Mouse (Mus musculus): ENCODE data around the gene Prdm5. TPM values are rescaled to one million over a fixed set of nuclear protein-coding genes. Genes with fewer than 3 reads are reported as not detected.

The Prdm5 gene
- total RNA-seq (2015), result 0.98 and 3.5 TPM in 2 replicates
- 1.1 and 2.0 TPM in 2 replicates for total RNA-seq (2017)

DNA sequence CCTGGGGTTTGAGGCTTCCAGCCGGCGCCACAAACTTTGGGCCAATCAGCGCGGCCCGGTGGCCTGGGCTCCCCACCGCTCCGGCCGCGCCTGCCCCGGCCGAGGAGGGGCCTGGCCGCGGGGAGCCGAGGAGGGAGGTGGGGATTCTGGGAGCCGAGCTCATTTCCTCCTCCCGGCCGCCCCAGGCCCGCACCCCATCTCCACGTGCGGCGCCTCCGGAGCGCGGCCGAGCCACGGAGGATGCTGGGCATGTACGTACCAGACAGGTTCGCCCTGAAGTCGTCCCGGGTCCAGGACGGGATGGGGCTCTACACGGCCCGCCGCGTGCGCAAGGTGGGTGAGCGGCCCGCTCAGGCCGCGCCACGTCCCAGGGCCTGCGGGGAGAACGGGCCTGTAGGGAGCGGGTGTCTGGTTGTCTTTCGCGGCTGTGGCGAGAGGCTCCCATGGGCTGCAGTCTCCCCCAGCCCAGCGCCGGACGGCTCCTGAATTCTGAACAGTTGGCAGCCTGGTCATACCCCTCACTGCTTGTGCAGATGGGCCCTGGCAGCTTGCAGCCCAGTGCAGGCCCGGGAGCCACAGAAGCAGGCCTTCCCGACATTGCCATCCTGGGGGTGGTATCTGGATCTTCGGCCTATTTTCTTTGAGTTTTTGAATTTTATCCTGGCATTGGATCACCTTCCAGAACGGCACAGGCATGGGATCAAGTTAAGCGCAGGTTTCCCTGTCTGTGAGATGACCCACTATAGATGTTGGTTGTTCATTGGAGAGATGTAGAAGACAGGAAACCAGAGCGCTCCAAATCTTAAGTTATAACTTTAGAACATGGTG is at the start of gene Prdm5:
TSS of gene Prdm5 (plus strand) at position 128 of the 828 bp plus-strand sequence.
- peak; percentile 51 for ATAC-seq (ENCODE audit: poor library complexity, severe bottlenecking)

- no peak for ATAC-seq (ENCODE audit: poor library complexity, severe bottlenecking)
Measured at GRCm38 (mm10) chr6:65739442-65739841, 39.3 kb upstream of the Prdm5 start.

- no peak for ATAC-seq (ENCODE audit: poor library complexity, severe bottlenecking)
Measured at GRCm38 (mm10) chr6:65743144-65743870, 35.5 kb upstream of the Prdm5 start.

GRCm38 (mm10) chr6:65743871-65744202 is 35.0 kb upstream of the Prdm5 start:
- no peak for ATAC-seq (ENCODE audit: poor library complexity, severe bottlenecking)

- ATAC-seq (ENCODE audit: poor library complexity, severe bottlenecking), result no peak
Measured at GRCm38 (mm10) chr6:65758214-65758613, 20.6 kb upstream of the Prdm5 start.

DNA sequence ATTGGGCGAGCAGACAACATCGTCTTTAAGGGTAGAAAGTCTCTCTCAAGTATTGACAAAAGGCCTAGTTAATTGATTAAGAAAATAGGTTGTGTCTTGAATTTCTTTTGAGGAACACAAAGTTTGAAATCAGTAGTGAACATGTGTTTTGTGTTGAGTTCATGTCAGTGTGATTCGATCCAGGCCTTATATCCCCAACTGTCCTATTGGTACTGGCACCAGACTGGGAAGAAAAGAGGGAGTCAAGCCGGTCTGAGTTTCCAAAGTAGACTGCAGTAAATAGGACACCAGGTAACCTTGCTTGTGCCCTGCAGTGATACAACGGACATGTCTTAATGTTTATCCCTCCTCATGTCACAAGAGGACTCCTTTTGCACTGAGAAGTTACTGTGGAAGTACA is 19.6 kb upstream of the Prdm5 start:
- no peak for ATAC-seq (ENCODE audit: poor library complexity, severe bottlenecking)

DNA sequence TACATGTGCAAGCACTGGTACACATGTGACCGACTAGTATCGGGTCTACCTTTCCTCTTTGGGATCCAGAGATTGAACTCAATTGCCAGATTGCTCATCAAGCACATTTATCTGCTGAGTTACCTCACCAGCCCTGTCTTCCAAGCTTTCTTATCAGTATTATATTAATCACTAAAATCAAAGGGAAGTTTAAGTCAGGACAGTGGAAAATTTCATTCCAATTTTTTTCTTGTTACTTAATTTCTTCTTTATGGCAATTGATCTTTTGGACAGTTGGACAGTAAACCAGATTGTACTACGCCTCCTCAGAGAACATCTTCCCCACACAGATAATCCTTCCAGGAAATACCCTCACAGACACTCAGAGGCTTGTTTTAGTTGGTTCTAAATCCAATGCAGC is 18.7 kb upstream of the Prdm5 start:
- ATAC-seq (ENCODE audit: poor library complexity, severe bottlenecking), result no peak

- ATAC-seq (ENCODE audit: poor library complexity, severe bottlenecking), result no peak
Measured at GRCm38 (mm10) chr6:65764459-65764858, 14.3 kb upstream of the Prdm5 start.

- ATAC-seq (ENCODE audit: poor library complexity, severe bottlenecking), result peak; percentile 72
Measured at GRCm38 (mm10) chr6:65765057-65765456, 13.7 kb upstream of the Prdm5 start.

- ATAC-seq (ENCODE audit: poor library complexity, severe bottlenecking), result no peak
Measured at GRCm38 (mm10) chr6:65765752-65766397, 12.9 kb upstream of the Prdm5 start.

GRCm38 (mm10) chr6:65767911-65768310 is 10.9 kb upstream of the Prdm5 start:
- no peak for ATAC-seq (ENCODE audit: poor library complexity, severe bottlenecking)

DNA sequence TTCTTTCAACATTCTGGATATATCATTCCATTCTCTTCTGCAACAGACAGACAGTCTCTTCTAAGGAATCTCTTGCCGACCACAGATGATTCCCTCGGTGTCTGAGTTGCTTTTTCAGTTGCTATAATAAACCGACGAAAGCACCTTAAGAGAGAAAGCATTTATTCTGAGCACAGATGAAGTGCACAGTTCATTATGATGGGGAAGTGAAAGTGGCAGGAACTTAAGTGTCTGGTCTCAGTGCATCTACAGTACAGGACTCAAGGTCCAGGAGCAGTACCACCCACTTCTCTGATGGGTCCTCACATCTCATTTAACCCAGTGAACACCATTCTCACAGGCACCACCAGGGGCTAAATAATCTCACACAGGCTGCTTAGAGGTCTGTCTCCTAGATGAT is 5.2 kb upstream of the Prdm5 start:
- ATAC-seq (ENCODE audit: poor library complexity, severe bottlenecking), result peak; percentile 80

- ATAC-seq (ENCODE audit: poor library complexity, severe bottlenecking), result no peak
Measured at GRCm38 (mm10) chr6:65779689-65780233, 973 bp downstream of the Prdm5 start.

DNA sequence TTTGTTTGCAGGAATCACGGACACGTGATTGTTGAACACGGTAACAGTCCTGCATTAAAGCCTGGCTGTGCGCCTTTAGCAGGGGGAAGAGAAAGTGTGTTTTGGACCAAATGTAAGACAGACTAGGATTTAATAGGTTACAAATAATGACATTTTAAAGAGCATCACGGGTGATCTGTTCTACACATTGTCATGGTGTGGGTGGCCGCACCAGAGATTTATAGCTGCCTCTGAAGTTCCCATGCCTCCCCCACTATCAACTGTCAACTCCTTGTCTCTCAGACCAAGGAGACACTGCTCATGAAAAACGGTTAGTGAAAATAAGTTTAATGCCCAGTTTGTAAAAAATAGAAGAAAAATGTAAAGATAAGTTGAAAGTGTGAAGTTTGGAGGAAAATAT is 2.7 kb downstream of the Prdm5 start:
- no peak for ATAC-seq (ENCODE audit: poor library complexity, severe bottlenecking)

DNA sequence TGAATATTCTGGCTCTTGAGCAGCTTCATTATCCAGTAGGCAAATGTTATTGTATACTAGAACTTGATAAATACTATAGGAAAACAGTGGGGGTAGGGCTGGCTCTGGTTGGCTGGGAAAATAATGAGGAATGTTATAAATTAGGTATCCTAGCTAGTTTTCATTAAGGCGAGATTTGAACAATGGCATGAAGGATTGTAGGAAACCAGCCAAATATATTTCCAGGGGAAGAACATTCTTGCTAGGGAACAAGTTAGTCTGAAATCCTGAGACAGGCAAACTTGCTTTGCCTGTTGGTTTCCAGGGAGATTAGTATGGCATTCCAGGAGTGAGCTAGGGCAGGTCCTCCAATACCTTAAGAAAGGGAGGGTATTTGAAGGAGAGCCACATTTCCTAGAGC is 4.9 kb downstream of the Prdm5 start:
- ATAC-seq (ENCODE audit: poor library complexity, severe bottlenecking), result no peak

GRCm38 (mm10) chr6:65792923-65793322 is 14.1 kb downstream of the Prdm5 start:
- no peak for ATAC-seq (ENCODE audit: poor library complexity, severe bottlenecking)

DNA sequence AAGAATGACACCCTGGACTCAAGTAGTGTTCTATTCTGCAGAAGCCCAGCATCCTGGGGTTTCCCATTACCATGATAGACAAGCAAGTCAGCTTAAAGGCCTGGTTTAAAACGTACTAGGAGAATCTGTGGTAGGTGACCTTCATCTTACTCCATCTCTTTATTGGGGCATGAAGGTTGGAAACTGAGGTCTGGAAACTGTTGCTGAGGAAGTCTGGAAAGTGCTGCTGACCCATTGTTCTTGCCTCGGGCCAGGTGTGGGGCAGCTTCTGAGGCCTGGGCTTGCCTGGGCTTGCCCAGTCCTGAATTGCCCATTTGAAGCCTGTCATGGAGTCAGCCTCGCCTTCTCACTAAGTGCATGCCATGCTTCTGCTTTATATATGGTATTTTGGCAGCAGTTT is 17.8 kb downstream of the Prdm5 start:
- ATAC-seq (ENCODE audit: poor library complexity, severe bottlenecking), result no peak

DNA sequence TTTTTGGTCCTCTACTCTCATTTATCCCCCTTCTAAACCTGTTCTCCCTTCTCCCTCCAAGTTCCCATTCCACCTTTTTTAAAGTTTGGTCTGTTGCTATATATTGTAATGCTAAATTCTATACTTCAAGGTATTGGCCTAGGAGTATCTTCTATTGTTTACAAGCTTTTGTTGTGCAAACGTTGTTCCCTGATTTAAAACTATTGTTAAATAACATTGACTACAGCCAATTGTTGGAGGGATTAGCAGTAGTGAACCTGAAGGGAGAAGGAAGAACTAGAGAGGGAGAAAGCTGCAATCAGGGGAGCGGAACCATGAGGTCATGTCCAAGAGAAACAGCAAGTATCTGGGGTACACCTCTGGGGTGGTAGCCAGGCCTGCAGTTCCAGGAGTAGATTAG is 18.5 kb downstream of the Prdm5 start:
- no peak for ATAC-seq (ENCODE audit: poor library complexity, severe bottlenecking)

GRCm38 (mm10) chr6:65798390-65798789 is 19.6 kb downstream of the Prdm5 start:
- ATAC-seq (ENCODE audit: poor library complexity, severe bottlenecking), result no peak

DNA sequence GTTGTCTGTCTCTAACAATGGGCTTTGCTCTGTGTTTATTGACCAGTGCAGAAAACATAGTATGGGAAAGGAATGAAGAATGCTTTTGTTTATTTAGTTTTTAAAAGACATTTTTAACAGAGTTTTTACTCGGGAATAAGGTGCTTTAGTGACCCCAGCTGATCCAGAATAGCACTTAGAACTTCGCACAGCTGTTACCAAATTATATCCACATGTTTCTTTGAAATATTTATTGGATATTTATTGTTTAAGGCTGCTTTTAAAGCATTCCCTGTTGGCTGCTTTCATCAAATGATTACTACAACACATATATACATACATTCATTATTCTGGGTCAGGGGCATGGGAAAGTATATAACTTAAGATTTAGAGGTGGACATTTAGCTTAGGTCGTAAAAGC is 32.9 kb downstream of the Prdm5 start:
- ATAC-seq (ENCODE audit: poor library complexity, severe bottlenecking), result no peak

DNA sequence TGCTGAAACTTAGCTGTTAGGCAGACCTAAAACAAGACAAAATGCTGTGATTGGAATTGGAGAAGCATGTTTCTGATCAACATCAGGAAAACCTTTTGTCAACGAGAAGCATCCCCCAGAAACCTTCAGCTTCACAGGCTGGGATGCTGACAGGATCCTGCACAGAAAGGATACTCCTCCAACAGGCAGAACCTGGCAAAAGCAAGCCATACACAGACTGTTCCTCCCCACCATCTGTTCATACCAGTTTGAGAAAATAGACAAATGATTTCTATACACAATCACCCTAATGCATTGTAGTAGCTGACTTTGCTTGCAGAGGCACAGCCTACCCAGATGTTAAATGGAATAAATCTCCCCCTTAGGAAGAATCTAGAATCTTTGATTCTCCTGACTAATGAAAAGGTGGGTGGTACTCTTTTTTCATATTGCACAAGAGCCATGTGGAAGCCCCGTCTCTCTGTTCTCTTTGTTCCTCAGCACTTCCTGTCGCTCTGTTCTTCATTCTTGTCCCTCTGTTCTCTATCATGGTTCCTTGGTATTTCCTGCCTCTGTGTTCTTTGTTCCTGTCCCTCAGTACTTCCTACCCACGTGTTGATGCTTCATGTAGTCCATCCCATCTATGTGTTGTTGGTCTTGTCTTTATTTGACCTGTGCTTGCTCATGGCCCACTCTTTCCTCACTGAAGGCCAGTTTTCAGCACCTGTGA is 39.4 kb downstream of the Prdm5 start:
- no peak for ATAC-seq (ENCODE audit: poor library complexity, severe bottlenecking)

Measured in megakaryocyte, adult 5-6 weeks (primary cell).